In genomic region chr15:89067609-89068008, GRCm38 (mm10) we compare ENCODE assay signal across 11 mouse cellular contexts. TPM values are rescaled to one million over a fixed set of nuclear protein-coding genes. Genes with fewer than 3 reads are reported as not detected.
DNase-seq lines count a peak whose midpoint lies in the region; ATAC-seq lines count a peak whose summit lies in the region.
"Had no signal": no experiment of that assay in that cellular context is flagged by ENCODE, and none has a peak within 500 bp of the region (broad histone marks: within the 10 kb centered on the region; RNA-seq: fewer than 3 reads in every experiment).

No protein-coding gene starts in this region.

- H3K4me2 ChIP-seq in forebrain, embryonic 13.5 days, result 0 out of 2 replicates have a peak overlapping the region, but pooled peaks have one; percentile 5
- H3K4me2 ChIP-seq in forebrain, embryonic 12.5 days, result no peak overlapping the region
- peak overlapping the region; percentile 31 for H3K4me2 ChIP-seq in liver, embryonic 12.5 days
- peak overlapping the region; percentile 30 for H3K4me2 ChIP-seq in embryonic facial prominence, embryonic 13.5 days

- peaks cover 14% of the 10 kb centered on the region; the same call in 1 of the 2 replicates for H3K36me3 ChIP-seq in forebrain, embryonic 13.5 days (ENCODE audit: poor library complexity, severe bottlenecking)
- no peaks in the 10 kb centered on the region for H3K36me3 ChIP-seq in forebrain, embryonic 12.5 days (replicated peaks)
- H3K36me3 ChIP-seq in liver, embryonic 12.5 days, result no peaks in the 10 kb centered on the region
- no peaks in the 10 kb centered on the region for H3K36me3 ChIP-seq in embryonic facial prominence, embryonic 13.5 days
- no peaks in the 10 kb centered on the region for H3K36me3 ChIP-seq in megakaryocyte, embryonic 14.5 days (replicated peaks; ENCODE audit: low read length)

- no peaks in the 10 kb centered on the region for H3K4me1 ChIP-seq in forebrain, embryonic 13.5 days
- H3K4me1 ChIP-seq in forebrain, embryonic 12.5 days, result 0 out of 2 replicates have a peak, but pooled peaks cover 4% of the 10 kb centered on the region
- H3K4me1 ChIP-seq in liver, embryonic 12.5 days, result 0 out of 2 replicates have a peak, but pooled peaks cover 6% of the 10 kb centered on the region
- peaks cover 7% of the 10 kb centered on the region; the same call in 1 of the 2 replicates for H3K4me1 ChIP-seq in embryonic facial prominence, embryonic 13.5 days
- H3K4me1 ChIP-seq in megakaryocyte, embryonic 14.5 days, result peaks cover 19% of the 10 kb centered on the region; the same call in 1 of the 2 replicates

- H3K27ac ChIP-seq in forebrain, embryonic 13.5 days, result no peak overlapping the region
- H3K27ac ChIP-seq in forebrain, embryonic 12.5 days, result no peak overlapping the region
- no peak overlapping the region for H3K27ac ChIP-seq in liver, embryonic 12.5 days
- no peak overlapping the region for H3K27ac ChIP-seq in embryonic facial prominence, embryonic 13.5 days
- H3K27ac ChIP-seq: liver, embryonic 14.5 days had no signal

- H3K27me3 ChIP-seq in forebrain, embryonic 13.5 days, result peaks cover 32% of the 10 kb centered on the region
- H3K27me3 ChIP-seq in forebrain, embryonic 12.5 days, result peaks cover 52% of the 10 kb centered on the region
- H3K27me3 ChIP-seq in liver, embryonic 12.5 days (replicated peaks), result peaks cover 93% of the 10 kb centered on the region
- peaks cover 75% of the 10 kb centered on the region for H3K27me3 ChIP-seq in embryonic facial prominence, embryonic 13.5 days
- H3K27me3 ChIP-seq in megakaryocyte, embryonic 14.5 days (replicated peaks), result peaks cover 94% of the 10 kb centered on the region

- WGBS in forebrain, embryonic 13.5 days, result 44% methylated on average over 35 of the region's 35 CpGs
- WGBS in forebrain, embryonic 12.5 days, result 46% methylated on average over 35 of the region's 35 CpGs
- WGBS in liver, embryonic 12.5 days (ENCODE audit: insufficient replicate concordance), result 17% methylated on average over 34 of the region's 35 CpGs
- WGBS in embryonic facial prominence, embryonic 13.5 days, result 33% methylated on average over 35 of the region's 35 CpGs

- DNase-seq in liver, result no peak
- DNase-seq in layer of hippocampus, adult 9-11 months, result no peak
- DNase-seq in testis, postnatal 10 days (ENCODE audit: low spot score), result no peak
- DNase-seq: kidney, postnatal 10 days had no signal

- no peak overlapping the region for H3K4me3 ChIP-seq in forebrain, embryonic 13.5 days
- H3K4me3 ChIP-seq in forebrain, embryonic 12.5 days (replicated peaks), result no peak overlapping the region
- H3K4me3 ChIP-seq in liver, embryonic 12.5 days, result 0 out of 2 replicates have a peak overlapping the region, but pooled peaks have one; percentile 12
- H3K4me3 ChIP-seq in embryonic facial prominence, embryonic 13.5 days, result peak overlapping the region; percentile 17; the same call in 1 of the 2 replicates
- H3K4me3 ChIP-seq in megakaryocyte, embryonic 14.5 days (replicated peaks), result peak overlapping the region; percentile 75

- ATAC-seq in forebrain, embryonic 13.5 days, result no peak
- no peak for ATAC-seq in forebrain, embryonic 12.5 days (ENCODE audit: low FRiP score)
- no peak for ATAC-seq in liver, embryonic 12.5 days
- no peak for ATAC-seq in embryonic facial prominence, embryonic 13.5 days (ENCODE audit: insufficient number of reproducible peaks, insufficient read depth, low FRiP score, low TSS enrichment, low read depth)
- ATAC-seq: forebrain, embryonic 16.5 days had no signal

- no peak overlapping the region for H3K9ac ChIP-seq in forebrain, embryonic 13.5 days
- no peak overlapping the region for H3K9ac ChIP-seq in forebrain, embryonic 12.5 days
- H3K9ac ChIP-seq in liver, embryonic 12.5 days, result no peak overlapping the region
- H3K9ac ChIP-seq in embryonic facial prominence, embryonic 13.5 days, result 0 out of 2 replicates have a peak overlapping the region, but pooled peaks have one; percentile 4
- H3K9ac ChIP-seq: liver, embryonic 14.5 days had no signal

- no peaks in the 10 kb centered on the region for H3K9me3 ChIP-seq in forebrain, embryonic 13.5 days (replicated peaks)
- H3K9me3 ChIP-seq in forebrain, embryonic 12.5 days, result no peaks in the 10 kb centered on the region
- H3K9me3 ChIP-seq in liver, embryonic 12.5 days (replicated peaks), result no peaks in the 10 kb centered on the region
- no peaks in the 10 kb centered on the region for H3K9me3 ChIP-seq in embryonic facial prominence, embryonic 13.5 days
- H3K9me3 ChIP-seq in megakaryocyte, embryonic 14.5 days, result peaks cover 18% of the 10 kb centered on the region

RNA-seq across cellular contexts. Expression of gene Trabd, which starts 7.3 kb away (rescaled TPM):
- polyA plus RNA-seq in forebrain, embryonic 13.5 days (2015; fragmentation: Nextera tagmentation; extraction: Ambion mirVana), result 40.4 and 45.1 TPM in 2 replicates
- 46.3 and 48.8 TPM in 2 replicates for polyA plus RNA-seq in forebrain, embryonic 12.5 days (2016; fragmentation: Nextera tagmentation; extraction: Ambion mirVana)
- polyA plus RNA-seq in liver, embryonic 12.5 days (2016; fragmentation: Nextera tagmentation; extraction: Ambion mirVana), result 18.4 and 22.9 TPM in 2 replicates
- polyA plus RNA-seq in embryonic facial prominence, embryonic 13.5 days (2015; fragmentation: Nextera tagmentation; extraction: Ambion mirVana), result 47.3 and 47.7 TPM in 2 replicates
- polyA plus RNA-seq in megakaryocyte, embryonic 14.5 days (2012; ENCODE audit: insufficient read depth, low replicate concordance), result 86.4 and 115 TPM in 2 replicates

RNA-seq across cellular contexts. Expression of gene Panx2, which starts 8.1 kb away (rescaled TPM):
- 2.3 and 2.4 TPM in 2 replicates for polyA plus RNA-seq in forebrain, embryonic 13.5 days (2015; fragmentation: Nextera tagmentation; extraction: Ambion mirVana)
- polyA plus RNA-seq in forebrain, embryonic 12.5 days (2016; fragmentation: Nextera tagmentation; extraction: Ambion mirVana), result 1.3 and 1.8 TPM in 2 replicates
- polyA plus RNA-seq in liver, embryonic 12.5 days (2016; fragmentation: Nextera tagmentation; extraction: Ambion mirVana), result 0.04 TPM in 1 of 2 replicates, not detected in the other
- 0.69 and 0.96 TPM in 2 replicates for polyA plus RNA-seq in embryonic facial prominence, embryonic 13.5 days (2015; fragmentation: Nextera tagmentation; extraction: Ambion mirVana)
- not detected in 2 replicates for polyA plus RNA-seq in megakaryocyte, embryonic 14.5 days (2012; ENCODE audit: insufficient read depth, low replicate concordance)

RNA-seq across cellular contexts. Expression of gene Selenoo, which starts 21.3 kb away (rescaled TPM):
- 20.9 and 22.5 TPM in 2 replicates for polyA plus RNA-seq in forebrain, embryonic 13.5 days (2015; fragmentation: Nextera tagmentation; extraction: Ambion mirVana)
- polyA plus RNA-seq in forebrain, embryonic 12.5 days (2016; fragmentation: Nextera tagmentation; extraction: Ambion mirVana), result 23.1 and 24.4 TPM in 2 replicates
- polyA plus RNA-seq in liver, embryonic 12.5 days (2016; fragmentation: Nextera tagmentation; extraction: Ambion mirVana), result 11.6 and 12.8 TPM in 2 replicates
- polyA plus RNA-seq in embryonic facial prominence, embryonic 13.5 days (2015; fragmentation: Nextera tagmentation; extraction: Ambion mirVana), result 20.2 and 24.0 TPM in 2 replicates
- polyA plus RNA-seq in megakaryocyte, embryonic 14.5 days (2012; ENCODE audit: insufficient read depth, low replicate concordance), result 3.7 and 8.9 TPM in 2 replicates

RNA-seq across cellular contexts. Expression of gene Tubgcp6, which starts 55.3 kb away (rescaled TPM):
- 16.8 and 19.8 TPM in 2 replicates for polyA plus RNA-seq in forebrain, embryonic 13.5 days (2015; fragmentation: Nextera tagmentation; extraction: Ambion mirVana)
- 27.4 and 27.7 TPM in 2 replicates for polyA plus RNA-seq in forebrain, embryonic 12.5 days (2016; fragmentation: Nextera tagmentation; extraction: Ambion mirVana)
- polyA plus RNA-seq in liver, embryonic 12.5 days (2016; fragmentation: Nextera tagmentation; extraction: Ambion mirVana), result 11.8 and 12.7 TPM in 2 replicates
- 17.0 and 18.0 TPM in 2 replicates for polyA plus RNA-seq in embryonic facial prominence, embryonic 13.5 days (2015; fragmentation: Nextera tagmentation; extraction: Ambion mirVana)
- 12.5 and 18.5 TPM in 2 replicates for polyA plus RNA-seq in megakaryocyte, embryonic 14.5 days (2012; ENCODE audit: insufficient read depth, low replicate concordance)

Comparison
In these comparisons a context has a peak if more than half of its experiments do, and no peak if none do; other contexts are left out.
1. H3K4me3 ChIP-seq: peak in liver, embryonic 12.5 days (single experiment), embryonic facial prominence, embryonic 13.5 days (single experiment) and megakaryocyte, embryonic 14.5 days (single experiment); none in forebrain, embryonic 13.5 days (single experiment) and forebrain, embryonic 12.5 days (single experiment).